Mouse (Mus musculus): ENCODE measurements at regions not wholly inside any gene's neighbourhood (a gene's known extent, or its start where the extent isn't known, plus 50 kb on each side); places are given as distances from the start of the nearest gene placed in this dataset.

- DNase-seq (ENCODE audit: low spot score in 2 of 2), result no peak
Measured at GRCm38 (mm10) chr2:161166681-161167080, 57.8 kb upstream of the Chd6 start.

GRCm38 (mm10) chr2:161165495-161165894, 56.6 kb upstream of the Chd6 start:
- DNase-seq (ENCODE audit: low spot score in 2 of 2), result no peak

DNA sequence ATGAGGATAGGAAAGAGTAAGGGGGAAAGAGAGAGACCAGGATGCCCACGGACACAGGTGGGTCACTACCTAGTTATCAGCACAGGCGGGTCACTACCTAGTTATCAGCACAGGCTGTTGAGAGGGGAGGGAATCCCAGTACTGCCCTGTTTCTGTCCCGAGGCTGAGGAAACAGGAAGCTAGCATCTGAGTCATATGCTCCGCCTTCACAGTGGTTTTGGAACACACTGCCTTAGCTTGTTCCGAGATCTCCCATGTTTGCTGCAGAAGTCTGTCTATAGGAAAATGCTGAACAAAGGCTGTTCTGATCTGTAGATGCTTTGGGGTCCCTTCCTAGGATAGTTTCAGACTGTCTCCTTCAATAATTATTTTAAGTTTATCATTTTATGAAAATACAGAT, 55.4 kb upstream of the Chd6 start:
- DNase-seq (ENCODE audit: low spot score in 2 of 2), result no peak

Data from frontal cortex, postnatal 14 days (tissue).